Mouse (Mus musculus) heart, adult 2 months (tissue): ENCODE data around the gene Mrpl4. TPM values are rescaled to one million over a fixed set of nuclear protein-coding genes. Genes with fewer than 3 reads are reported as not detected.

Experiments
- DNase-seq, 2 experiments: peaks; one replicate each; pipeline ENCODE4 v3.0.0; 2021
- H3K27ac ChIP-seq: fragments of 200-600 bp; 2 replicates; pipeline ENCODE4 v1.8.1; 2022
- H3K27me3 ChIP-seq: fragments of 200-500 bp; 2 replicates; pipeline ENCODE4 v1.6.1; 2012; ENCODE audit warnings: mild to moderate bottlenecking, low read length, inconsistent platforms, mixed read lengths; ENCODE audit not compliant: control insufficient read depth, insufficient read depth
- H3K36me3 ChIP-seq: fragments of 200-500 bp; 2 replicates; pipeline ENCODE4 v1.6.1; 2012; ENCODE audit warnings: low read length, inconsistent platforms; ENCODE audit not compliant: control insufficient read depth, insufficient read depth
- H3K4me1 ChIP-seq: fragments of 200-500 bp; 2 replicates; pipeline ENCODE4 v1.6.1; 2011; ENCODE audit warnings: low read length; ENCODE audit not compliant: control insufficient read depth, insufficient read depth
- H3K4me3 ChIP-seq: fragments of 200-600 bp; 2 replicates; pipeline ENCODE4 v1.8.1; 2022
- H3K79me2 ChIP-seq: fragments of 200-500 bp; replicated peaks from 2 replicates; pipeline ENCODE4 v1.6.1; 2012; ENCODE audit warnings: mild to moderate bottlenecking, inconsistent platforms, low read length, moderate library complexity, mixed read lengths; ENCODE audit not compliant: control insufficient read depth, insufficient read depth
- H3K9ac ChIP-seq: fragments of 200-500 bp; 2 replicates; pipeline ENCODE4 v1.6.1; 2012; ENCODE audit warnings: low read depth, mild to moderate bottlenecking, control low read depth, inconsistent platforms, low read length, mixed read lengths
- CTCF ChIP-seq: fragments of 200-600 bp; IDR thresholded peaks from 2 replicates; pipeline ENCODE4 v1.8.1; 2022; ENCODE audit warnings: antibody characterized with exemption, mild to moderate bottlenecking, moderate library complexity
- EP300 ChIP-seq: fragments of 200-500 bp; IDR thresholded peaks from 2 replicates; pipeline ENCODE4 v1.6.1; 2011; ENCODE audit warnings: low read depth, low read length, control low read depth; ENCODE audit not compliant: insufficient read depth
- POLR2A ChIP-seq: fragments of 200-500 bp; IDR thresholded peaks from 2 replicates; pipeline ENCODE4 v1.6.1; 2011; ENCODE audit warnings: mild to moderate bottlenecking, low read depth, low read length, control low read depth; ENCODE audit not compliant: insufficient read depth
- WGBS: fragments of 180-500 bp; shearing (Covaris S2); methylation state at CpG from one replicate; pipeline ENCODE4 v1.1.7; 2018; 5-methylcytosine and 5-hydroxymethylcytosine counted together
- intact Hi-C: fragments of 180-260 bp; cut with DNase I; formaldehyde crosslinking; loops from one replicate; pipeline ENCODE4 v1.15.1; 2025
- polyA plus RNA-seq: library from polyadenylated mRNA; depleted of rRNA; stranded (reverse); fragments of >200 nt; gene quantifications from 2 replicates; pipeline ENCODE4 v1.2.3, GENCODE M21; 2012
- total RNA-seq, 2 experiments: library from RNA; stranded (reverse); gene quantifications; 2 replicates each; pipeline ENCODE4 v1.2.3; 2021

The Mrpl4 gene
- total and polyA plus RNA-seq, 3 experiments: 124 to 226 (median 130) TPM

DNA sequence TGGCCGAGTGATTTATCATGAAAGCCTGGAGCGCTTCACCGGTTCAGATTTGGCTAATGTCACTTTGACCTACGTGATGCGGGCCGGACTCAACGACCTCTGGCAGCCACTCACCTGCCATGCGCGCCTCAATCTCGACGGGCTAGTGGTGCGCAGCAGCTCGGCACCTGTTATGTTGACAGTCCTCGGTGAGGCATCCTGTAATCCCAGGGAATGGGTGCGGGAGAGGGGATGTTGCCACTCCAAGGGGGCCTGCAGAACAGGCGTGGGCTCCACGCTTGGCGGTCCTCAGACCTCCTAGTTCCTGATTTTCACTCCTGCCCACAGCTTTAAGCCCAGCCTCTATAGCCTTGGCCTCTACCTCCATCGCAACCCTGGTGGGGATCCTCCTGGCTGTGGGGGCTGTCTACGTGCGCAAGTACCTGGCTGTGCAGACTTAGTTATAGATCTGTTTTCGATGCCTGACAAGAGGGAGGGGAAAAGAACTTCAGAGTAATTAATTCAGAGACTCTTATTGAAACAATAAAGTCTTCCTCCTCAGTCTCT, 27.6 kb downstream of the Mrpl4 start:
- Histone ChIP-seq H3K79me2 (no peaks in the 10 kb centered on the region), H3K9ac (no peak overlapping the region), H3K27ac (peak overlapping the region; percentile 32; the same call in 1 of the 2 replicates), H3K4me3 (peak overlapping the region; percentile 45), H3K36me3 (no peaks in the 10 kb centered on the region), H3K4me1 (peaks cover 3% of the 10 kb centered on the region), H3K27me3 (peaks cover 3% of the 10 kb centered on the region)
- no peak for TF ChIP-seq CTCF
- no peak for TF ChIP-seq POLR2A
- TF ChIP-seq EP300: no peak
- DNase-seq: no peak
- WGBS: 31% methylated on average over 22 of the region's 22 CpGs
- intact Hi-C loops: loop anchor here (1.0 to 5.0 kb wide), 3 partner anchors 42 to 106 kb away; partner anchors contain the start of genes Fdx1l, Gm38431, Gm49373 and Raver1

DNA sequence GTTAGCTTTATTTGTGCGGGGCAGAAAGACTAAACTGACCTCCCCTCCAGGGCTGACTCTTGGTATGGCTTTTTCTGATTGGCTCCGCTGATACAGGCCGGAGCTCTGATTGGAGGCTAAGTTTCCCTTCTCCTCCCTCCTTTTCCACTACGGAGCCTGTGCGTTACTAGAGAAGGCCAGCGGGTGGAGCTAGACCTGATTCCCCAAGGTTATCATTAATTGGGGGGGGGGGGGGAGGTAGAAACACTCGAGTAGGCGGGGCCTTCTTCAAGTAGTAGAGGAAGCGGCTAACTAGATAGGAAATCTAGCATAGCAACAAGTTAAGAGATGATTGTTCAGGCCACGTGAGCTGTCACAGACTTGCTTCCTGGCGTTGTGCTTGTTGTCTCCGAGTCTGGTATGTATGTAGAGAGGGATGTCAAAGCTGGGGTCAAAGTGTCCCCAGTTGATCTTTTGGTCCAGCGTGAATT, 28.3 kb downstream of the Mrpl4 start:
- Histone ChIP-seq H3K36me3 (no peaks in the 10 kb centered on the region), H3K27me3 (peaks cover 6% of the 10 kb centered on the region), H3K27ac (peak overlapping the region; percentile 47; the same call in 1 of the 2 replicates), H3K4me3 (peak overlapping the region; percentile 69), H3K4me1 (peaks cover 3% of the 10 kb centered on the region), H3K9ac (peak overlapping the region; percentile 10), H3K79me2 (no peaks in the 10 kb centered on the region)
- intact Hi-C loops: loop anchor here (1.0 to 5.0 kb wide), 3 partner anchors 41 to 105 kb away; partner anchors contain the start of genes Fdx1l, Gm38431, Gm49373 and Raver1
- peak; percentile 82 to 90 for DNase-seq
- TF ChIP-seq CTCF (peak; percentile 71), POLR2A (no peak; the same call in 1 of the 2 replicates)
- WGBS: under 1% methylated on average over 13 of the region's 13 CpGs

DNA sequence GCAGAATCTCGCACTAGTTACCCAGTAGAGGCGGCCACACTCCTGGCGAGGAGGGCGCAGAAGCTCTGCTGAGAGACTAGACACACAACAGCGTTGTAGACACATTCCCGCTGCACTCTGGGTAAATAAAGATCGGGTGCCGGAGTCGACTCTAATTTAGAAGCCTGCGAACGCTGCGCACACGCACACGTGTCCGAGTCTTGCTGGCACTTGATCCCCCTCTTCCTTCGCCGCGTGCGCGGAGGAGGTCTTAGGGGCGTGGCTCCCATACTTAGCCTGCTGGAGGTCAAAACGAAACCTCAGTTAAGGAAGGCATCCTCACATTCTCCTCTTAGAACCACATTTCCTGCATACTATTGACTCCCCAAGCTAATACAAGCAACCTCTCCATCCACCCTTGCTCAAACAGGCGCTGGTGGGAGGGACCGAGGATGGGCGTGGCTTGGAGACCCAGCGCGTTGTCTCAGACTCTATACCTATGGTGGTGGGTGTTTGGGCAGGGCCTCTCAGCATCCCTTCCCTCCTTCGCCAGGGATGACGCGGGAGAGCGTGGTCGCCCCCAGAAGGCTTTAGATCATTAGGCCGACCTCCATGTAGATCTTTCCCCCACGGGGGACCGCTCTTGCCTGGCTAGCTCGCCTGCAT, 28.8 kb downstream of the Mrpl4 start:
- Histone ChIP-seq H3K27ac (peak overlapping the region; percentile 47; the same call in 1 of the 2 replicates), H3K9ac (peak overlapping the region; percentile 10), H3K4me3 (peak overlapping the region; percentile 69), H3K4me1 (peaks cover 3% of the 10 kb centered on the region), H3K79me2 (no peaks in the 10 kb centered on the region), H3K27me3 (peaks cover 8% of the 10 kb centered on the region), H3K36me3 (no peaks in the 10 kb centered on the region)
- TF ChIP-seq POLR2A: no peak; the same call in 1 of the 2 replicates
- no peak for TF ChIP-seq EP300
- TF ChIP-seq CTCF: no peak
- DNase-seq: peak; percentile 74 to 80
- under 1% methylated on average over 36 of the region's 36 CpGs for WGBS
- intact Hi-C loops: loop anchor here (5.0 kb wide), 2 partner anchors 41 to 61 kb away; partner anchors contain the start of genes Fdx1l, Gm38431, Gm49373 and Raver1

DNA sequence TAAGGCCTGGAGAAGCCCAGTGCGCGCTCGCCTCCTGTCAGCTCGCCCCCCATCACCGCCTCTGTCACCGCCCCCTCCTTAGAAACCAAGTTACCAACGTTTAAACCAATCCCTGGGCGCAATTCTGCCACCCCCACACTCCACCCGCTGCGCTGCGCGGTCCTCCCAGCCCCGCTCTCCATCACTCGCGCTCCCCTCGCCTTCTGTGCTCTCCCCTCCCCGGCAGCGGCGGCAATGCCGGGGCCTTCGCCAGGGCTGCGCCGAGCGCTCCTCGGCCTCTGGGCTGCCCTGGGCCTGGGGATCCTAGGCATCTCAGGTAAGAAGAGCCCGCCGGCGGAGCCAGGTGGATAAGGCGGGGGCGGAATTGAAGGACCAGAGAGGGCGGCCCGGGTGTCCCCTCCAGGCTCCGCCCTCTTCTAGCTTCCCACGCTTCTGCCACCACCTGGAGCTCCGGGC, 29.4 kb downstream of the Mrpl4 start, which contains the start of gene Icam5:
Icam5 (plus strand) TSS at position 178 of the 456 bp plus-strand sequence.
- TF ChIP-seq EP300 (no peak), CTCF (no peak), POLR2A (no peak)
- intact Hi-C loops: loop anchor here (5.0 kb wide), 2 partner anchors 40 to 60 kb away; partner anchors contain the start of genes Fdx1l, Gm38431, Gm49373 and Raver1
- Histone ChIP-seq H3K27me3 (peaks cover 10% of the 10 kb centered on the region), H3K4me1 (peaks cover 3% of the 10 kb centered on the region), H3K4me3 (peak within 1 kb of the TSS; percentile 73), H3K79me2 (no peaks in the 10 kb centered on the region), H3K27ac (peak within 1 kb of the TSS; percentile 47; the same call in 1 of the 2 replicates), H3K9ac (peak within 1 kb of the TSS; percentile 28), H3K36me3 (no peaks in the 10 kb centered on the region)
- WGBS: 1% methylated on average over 32 of the region's 35 CpGs
- DNase-seq: peak in 1 of 2 experiments; percentile 56

DNA sequence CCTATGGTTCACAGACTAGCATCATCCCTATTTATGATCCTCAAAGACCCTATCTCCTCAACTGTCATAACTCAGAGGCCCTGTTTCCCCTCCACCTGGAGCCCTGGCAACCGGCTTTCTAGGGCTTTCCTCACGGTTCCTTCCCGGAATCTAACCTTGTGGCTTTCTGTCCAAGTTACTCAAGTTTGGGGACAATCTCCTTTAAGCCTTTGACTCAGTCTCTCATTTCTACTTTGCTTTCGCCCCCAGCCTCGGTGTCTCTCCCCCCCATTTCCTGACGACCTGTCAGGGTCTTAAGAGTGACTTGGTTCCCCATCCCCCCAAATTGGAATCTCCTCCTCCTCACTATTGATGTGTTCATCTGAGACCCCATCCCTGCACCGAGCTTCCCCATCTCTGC, 30.0 kb downstream of the Mrpl4 start:
- H3K4me1 ChIP-seq: peaks cover 3% of the 10 kb centered on the region
- H3K27me3 ChIP-seq: peaks cover 11% of the 10 kb centered on the region
- H3K79me2 ChIP-seq: no peaks in the 10 kb centered on the region
- TF ChIP-seq CTCF: no peak
- TF ChIP-seq EP300: no peak
- no peak for TF ChIP-seq POLR2A
- H3K4me3 ChIP-seq: peak overlapping the region; percentile 73
- H3K27ac ChIP-seq: no peak overlapping the region
- 4% methylated on average over 7 of the region's 7 CpGs for WGBS
- intact Hi-C loops: loop anchor here (5.0 kb wide), 2 partner anchors 40 to 60 kb away; partner anchors contain the start of genes Fdx1l, Gm38431, Gm49373 and Raver1
- H3K9ac ChIP-seq: no peak overlapping the region
- H3K36me3 ChIP-seq: no peaks in the 10 kb centered on the region
- DNase-seq: no peak
